Mouse (Mus musculus) frontal cortex, postnatal 25 days (tissue): ENCODE measurements around the gene Slc35c1.

Experiments used
- DNase-seq, 2 experiments: peaks; one replicate each; pipeline ENCODE4 v3.0.0; 2022; ENCODE audit warnings: low spot score in 2 of 2

The Slc35c1 gene

GRCm38 (mm10) chr2:92459921-92460707, at the start of gene Slc35c1:
Gene Slc35c1 (minus strand): TSS chr2:92460538.
- DNase-seq = no peak

- DNase-seq = no peak
Measured at GRCm38 (mm10) chr2:92505291-92505690, 45.0 kb upstream of the Slc35c1 start.

GRCm38 (mm10) chr2:92503421-92503820, 43.1 kb upstream of the Slc35c1 start:
- DNase-seq = no peak

GRCm38 (mm10) chr2:92499701-92500322, 39.5 kb upstream of the Slc35c1 start:
- DNase-seq = no peak

- no peak for DNase-seq
Measured at GRCm38 (mm10) chr2:92497112-92497511, 36.8 kb upstream of the Slc35c1 start.

GRCm38 (mm10) chr2:92496681-92497080, 36.3 kb upstream of the Slc35c1 start:
- DNase-seq = no peak

- DNase-seq = no peak
Measured at GRCm38 (mm10) chr2:92494956-92495355, 34.6 kb upstream of the Slc35c1 start.

GRCm38 (mm10) chr2:92494423-92494822, 34.1 kb upstream of the Slc35c1 start:
- DNase-seq = no peak

- DNase-seq = no peak
Measured at GRCm38 (mm10) chr2:92493656-92494390, 33.5 kb upstream of the Slc35c1 start.

- DNase-seq = no peak
Measured at GRCm38 (mm10) chr2:92491950-92492501, 31.7 kb upstream of the Slc35c1 start.

GRCm38 (mm10) chr2:92490541-92490940, 30.2 kb upstream of the Slc35c1 start:
- DNase-seq = no peak

- no peak for DNase-seq
Measured at GRCm38 (mm10) chr2:92487791-92488190, 27.5 kb upstream of the Slc35c1 start.

- DNase-seq = no peak
Measured at GRCm38 (mm10) chr2:92486911-92487310, 26.6 kb upstream of the Slc35c1 start.

GRCm38 (mm10) chr2:92486403-92486802, 26.1 kb upstream of the Slc35c1 start:
- peak; percentile 77 to 89 for DNase-seq

GRCm38 (mm10) chr2:92485640-92486295, 25.4 kb upstream of the Slc35c1 start:
- DNase-seq = peak; percentile 68 to 75

- DNase-seq = no peak
Measured at GRCm38 (mm10) chr2:92484256-92485025, 24.1 kb upstream of the Slc35c1 start.

GRCm38 (mm10) chr2:92483505-92483904, 23.2 kb upstream of the Slc35c1 start:
- DNase-seq = no peak

GRCm38 (mm10) chr2:92482551-92482950, 22.2 kb upstream of the Slc35c1 start:
- DNase-seq = no peak

- no peak for DNase-seq
Measured at GRCm38 (mm10) chr2:92478313-92478688, 18.0 kb upstream of the Slc35c1 start.

GRCm38 (mm10) chr2:92477672-92478312, 17.5 kb upstream of the Slc35c1 start:
- DNase-seq = no peak
